ENCODE assay signal across 8 mouse cellular contexts in the genomic region with DNA sequence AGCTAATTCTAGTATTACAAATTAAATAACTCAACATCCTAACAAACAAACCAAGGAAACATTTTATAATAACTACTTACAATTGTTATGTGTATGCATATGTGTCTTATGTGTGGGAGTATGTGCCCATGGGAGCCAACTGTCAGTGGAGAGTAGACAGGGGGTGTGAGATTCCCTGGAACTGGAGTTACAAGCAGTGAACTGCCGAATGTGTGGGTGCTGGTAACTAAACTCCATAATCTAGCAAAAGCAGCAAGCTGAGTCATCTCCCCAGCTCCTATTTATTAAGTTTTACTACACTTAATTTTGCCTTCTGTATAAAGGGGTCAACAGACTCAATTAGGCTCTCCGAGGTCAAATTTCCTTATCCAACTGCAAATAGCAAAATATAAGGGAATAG. TPM values are rescaled to one million over a fixed set of nuclear protein-coding genes. Genes with fewer than 3 reads are reported as not detected.
DNase-seq lines count a peak whose midpoint lies in the region; ATAC-seq and TF ChIP-seq lines count a peak whose summit lies in the region.

No protein-coding gene starts in this region.

- WGBS in lung, embryonic 15.5 days = 59% methylated on average over 2 of the region's 2 CpGs
- WGBS in heart, embryonic 16.5 days = 54% methylated on average over 2 of the region's 2 CpGs
- WGBS in liver, embryonic 14.5 days (ENCODE audit: insufficient replicate concordance) = 37% methylated on average over 2 of the region's 2 CpGs

- H3K4me3 ChIP-seq in lung, embryonic 15.5 days = peak overlapping the region; percentile 93
- peak overlapping the region; percentile 83 for H3K4me3 ChIP-seq in heart, embryonic 16.5 days (ENCODE audit: low read length)
- peak overlapping the region; percentile 77 to 94 for H3K4me3 ChIP-seq in liver, embryonic 14.5 days (ENCODE audit: insufficient read depth in 1 of 2, low read depth in 2 of 2, low read length in 2 of 2)

- H3K9me3 ChIP-seq in lung, embryonic 15.5 days = no peaks in the 10 kb centered on the region
- H3K9me3 ChIP-seq in heart, embryonic 16.5 days (replicated peaks; ENCODE audit: control insufficient read depth, low read length) = no peaks in the 10 kb centered on the region
- no peaks in the 10 kb centered on the region for H3K9me3 ChIP-seq in liver, embryonic 14.5 days (ENCODE audit: control insufficient read depth, low read length)

- no peak for ATAC-seq in lung, embryonic 15.5 days (ENCODE audit: borderline replicate concordance, extremely low read depth, low FRiP score, low TSS enrichment)
- no peak for ATAC-seq in heart, embryonic 16.5 days (replicated peaks; ENCODE audit: extremely low read depth, insufficient read depth, low FRiP score)
- ATAC-seq in liver, embryonic 14.5 days (ENCODE audit: insufficient read depth) = no peak

- TF ChIP-seq CTCF in liver, embryonic 14.5 days (IDR thresholded peaks at IDR 0.05; ENCODE audit: low read depth) = no peak

- peaks cover 18% of the 10 kb centered on the region for H3K4me1 ChIP-seq in lung, embryonic 15.5 days
- peaks cover 16% of the 10 kb centered on the region for H3K4me1 ChIP-seq in heart, embryonic 16.5 days (ENCODE audit: control insufficient read depth, insufficient read depth, low read length)
- peaks cover 5 to 12% of the 10 kb centered on the region in 2 experiments for H3K4me1 ChIP-seq in liver, embryonic 14.5 days (replicated peaks; ENCODE audit: control insufficient read depth in 2 of 2, insufficient read depth in 2 of 2, low read length in 1 of 2)

- peak overlapping the region; percentile 65 for H3K4me2 ChIP-seq in lung, embryonic 15.5 days
- H3K4me2 ChIP-seq in heart, embryonic 16.5 days (ENCODE audit: low read depth, low read length) = peak overlapping the region; percentile 84
- H3K4me2 ChIP-seq in liver, embryonic 14.5 days (ENCODE audit: low read depth) = peak overlapping the region; percentile 84

- no peak for DNase-seq in lung, postnatal 10 days
- DNase-seq in c-Kit-positive CD71-positive TER-119-negative erythroid progenitor cells, embryonic 14.5 days (ENCODE audit: low read depth) = peak; percentile 50
- peak; percentile 11 to 48 (median 32) for DNase-seq in liver, embryonic 14.5 days (ENCODE audit: low read depth in 3 of 3, low spot score in 3 of 3)
- no peak for DNase-seq in adrenal gland, postnatal 10 days
- no peak for DNase-seq in testis, postnatal 10 days (ENCODE audit: low spot score)
- no peak for DNase-seq in spleen, postnatal 14 days (ENCODE audit: low spot score in 2 of 2)

- no peaks in the 10 kb centered on the region for H3K27me3 ChIP-seq in lung, embryonic 15.5 days
- 0 out of 2 replicates have a peak, but pooled peaks cover 2% of the 10 kb centered on the region for H3K27me3 ChIP-seq in heart, embryonic 16.5 days (ENCODE audit: control insufficient read depth, insufficient read depth, low read length)
- no peaks in the 10 kb centered on the region for H3K27me3 ChIP-seq in liver, embryonic 14.5 days (ENCODE audit: control insufficient read depth, insufficient read depth, low read length)

- peaks cover 11% of the 10 kb centered on the region; the same call in 1 of the 2 replicates for H3K36me3 ChIP-seq in lung, embryonic 15.5 days
- peaks cover 12% of the 10 kb centered on the region for H3K36me3 ChIP-seq in heart, embryonic 16.5 days (ENCODE audit: control insufficient read depth, insufficient read depth)
- H3K36me3 ChIP-seq in liver, embryonic 14.5 days (replicated peaks; ENCODE audit: control insufficient read depth, insufficient read depth, low read depth) = peaks cover 2% of the 10 kb centered on the region; the same call in 1 of the 2 replicates

- H3K9ac ChIP-seq in lung, embryonic 15.5 days = peak overlapping the region; percentile 83; the same call in 1 of the 2 replicates
- peak overlapping the region; percentile 91 for H3K9ac ChIP-seq in heart, embryonic 16.5 days (ENCODE audit: low read length)
- peak overlapping the region; percentile 94 for H3K9ac ChIP-seq in liver, embryonic 14.5 days (replicated peaks)

- no peak overlapping the region for H3K27ac ChIP-seq in lung, embryonic 15.5 days
- H3K27ac ChIP-seq in heart, embryonic 16.5 days (ENCODE audit: low read length) = no peak overlapping the region
- peak overlapping the region; percentile 95; the same call in 1 of the 2 replicates for H3K27ac ChIP-seq in liver, embryonic 14.5 days

- no peak for TF ChIP-seq EP300 in liver, embryonic 14.5 days (IDR thresholded peaks at IDR 0.05; ENCODE audit: low read depth)

RNA-seq across cellular contexts. Expression of gene Serinc1, which starts 1.3 kb away (rescaled TPM):
- polyA plus RNA-seq in lung, embryonic 15.5 days (2015; fragmentation: Nextera tagmentation; extraction: Ambion mirVana) = 131 and 132 TPM in 2 replicates
- polyA plus RNA-seq in heart, embryonic 16.5 days (2015; fragmentation: Nextera tagmentation; extraction: Ambion mirVana) = 149 and 168 TPM in 2 replicates
- polyA plus RNA-seq in liver, embryonic 14.5 days (2012; rRNA removed) = 27.9 and 36.6 TPM in 2 replicates
- polyA plus RNA-seq in liver, embryonic 14.5 days (2014; fragmentation: Nextera tagmentation; extraction: Ambion mirVana) = 67.7 and 71.7 TPM in 2 replicates
- total RNA-seq in adrenal gland, postnatal 10 days (2021) = 100 to 1,000 TPM; 274 to 290 TPM

RNA-seq across cellular contexts. Expression of gene Hsf2, which starts 44.9 kb away (rescaled TPM):
- 23.5 TPM in 2 replicates for polyA plus RNA-seq in lung, embryonic 15.5 days (2015; fragmentation: Nextera tagmentation; extraction: Ambion mirVana)
- polyA plus RNA-seq in heart, embryonic 16.5 days (2015; fragmentation: Nextera tagmentation; extraction: Ambion mirVana) = 19.8 and 20.4 TPM in 2 replicates
- 3.7 and 4.8 TPM in 2 replicates for polyA plus RNA-seq in liver, embryonic 14.5 days (2012; rRNA removed)
- 7.5 and 8.2 TPM in 2 replicates for polyA plus RNA-seq in liver, embryonic 14.5 days (2014; fragmentation: Nextera tagmentation; extraction: Ambion mirVana)
- 10 to 100 TPM; 17.3 to 21.9 TPM for total RNA-seq in adrenal gland, postnatal 10 days (2021)

Comparison
In these comparisons a context has a peak if more than half of its experiments do, and no peak if none do; other contexts are left out.
1. DNase-seq: peak in c-Kit-positive CD71-positive TER-119-negative erythroid progenitor cells, embryonic 14.5 days (single experiment) and liver, embryonic 14.5 days (3 of 3); none in lung, postnatal 10 days (single experiment), adrenal gland, postnatal 10 days (single experiment), testis, postnatal 10 days (single experiment) and spleen, postnatal 14 days (0 of 2).
2. Peak in every context shown above with its lines, with median percentiles within 50 percentile points of each other: H3K4me2 ChIP-seq, H3K4me3 ChIP-seq and H3K9ac ChIP-seq.